Mouse (Mus musculus) kidney, adult 2 months (tissue): ENCODE measurements around the gene Apoa4.

Experiments
- CTCF ChIP-seq: fragments of 200-500 bp; conservative IDR thresholded peaks from 2 replicates; pipeline ENCODE4 v1.5.1; 2011; ENCODE audit warnings: low read depth, mild to moderate bottlenecking, control low read depth, low read length, moderate library complexity, mixed read lengths; ENCODE audit not compliant: insufficient read depth, insufficient read length
- POLR2A ChIP-seq: fragments of 200-500 bp; IDR thresholded peaks from one replicate; pipeline ENCODE4 v1.6.1; 2011; ENCODE audit warnings: low read depth, low read length, control low read depth

- TF ChIP-seq CTCF (no peak), POLR2A (no peak)
These were observed 1.6 kb upstream of the Apoa4 start for GRCm38 (mm10) chr9:46238850-46239249.
